Mouse (Mus musculus) olfactory bulb, adult 2 months (tissue): Measurements from ENCODE around the gene Fgf8.

ENCODE experiments used
- CTCF ChIP-seq: fragments of 200-500 bp; IDR thresholded peaks from 2 replicates; pipeline ENCODE4 v1.5.1; 2012; ENCODE audit warnings: low read depth, mild to moderate bottlenecking, low read length, moderate library complexity; ENCODE audit not compliant: insufficient read depth
- POLR2A ChIP-seq: fragments of 200-500 bp; IDR thresholded peaks from 2 replicates; pipeline ENCODE4 v1.6.1; 2012; ENCODE audit warnings: mild to moderate bottlenecking, low read depth, low read length, moderate library complexity; ENCODE audit not compliant: insufficient read depth

- TF ChIP-seq CTCF (no peak), POLR2A (no peak)
Measured at GRCm38 (mm10) chr19:45691001-45691535, 51.6 kb downstream of the Fgf8 start.
